Mouse (Mus musculus) adipocyte (in vitro differentiated cells): ENCODE measurements at regions not wholly inside any gene's neighbourhood (a gene's known extent, or its start where the extent isn't known, plus 50 kb on each side); places are given as distances from the start of the nearest gene placed in this dataset.

ENCODE experiments used
- DNase-seq: peaks from one replicate; pipeline ENCODE4 v3.0.0-alpha.2; 2016; ENCODE audit warnings: low spot score

DNA sequence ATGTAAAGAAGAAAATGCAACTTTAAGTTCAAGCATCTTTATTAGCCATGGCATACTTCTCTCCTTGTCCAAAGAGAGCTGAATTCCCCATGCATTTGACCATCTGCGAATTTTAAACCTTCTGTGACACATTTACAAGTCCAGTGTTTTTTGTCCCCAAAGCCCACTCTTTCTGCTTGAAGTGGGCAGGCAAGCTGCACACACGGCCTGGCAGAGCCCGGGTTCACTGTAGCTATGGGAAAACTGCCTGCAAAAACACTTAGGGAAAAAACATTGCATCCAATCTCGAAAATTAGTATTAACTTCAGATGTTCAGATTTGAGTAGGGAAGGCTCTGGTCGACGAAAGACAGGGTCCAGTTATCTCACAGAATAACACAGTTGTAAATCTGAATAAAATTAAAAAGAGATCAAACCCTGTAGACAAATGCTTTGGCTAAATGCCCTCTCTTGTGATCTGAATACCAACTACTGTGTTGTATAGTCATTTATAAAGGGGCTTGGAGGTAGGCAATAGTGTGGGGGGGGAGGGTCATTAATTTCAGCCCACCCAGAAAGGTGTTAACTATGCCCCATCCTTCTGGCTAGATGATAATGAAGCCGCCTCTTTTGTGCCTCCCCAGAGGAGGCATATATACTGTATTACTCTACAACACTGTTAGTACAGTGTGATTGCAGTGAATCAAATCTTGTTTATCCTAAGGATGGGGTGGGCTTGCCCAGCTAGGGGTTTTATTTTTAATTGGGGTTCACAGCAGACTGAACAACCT lies 793.7 kb downstream of the Nr2f2 start:
- no peak for DNase-seq

DNA sequence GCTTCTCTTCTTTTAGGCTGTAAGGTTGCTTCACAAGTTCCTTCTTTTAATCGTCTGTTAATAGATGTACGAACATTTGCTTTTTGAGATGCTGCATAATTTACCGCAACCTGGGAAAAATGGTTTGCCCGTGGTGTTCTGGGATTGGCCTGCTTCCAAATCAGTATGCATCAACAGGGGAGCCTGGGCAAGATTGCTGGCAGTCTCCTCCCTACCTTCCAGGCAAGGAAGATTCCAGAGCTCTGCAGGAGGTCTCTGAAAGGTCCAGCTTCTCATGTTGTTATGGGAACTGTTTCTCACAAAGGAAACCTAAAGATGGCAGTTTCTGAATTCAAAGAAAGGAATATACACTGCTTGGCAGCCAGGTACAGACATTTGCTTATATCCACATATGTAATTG lies 799.6 kb downstream of the Nr2f2 start:
- no peak for DNase-seq

DNA sequence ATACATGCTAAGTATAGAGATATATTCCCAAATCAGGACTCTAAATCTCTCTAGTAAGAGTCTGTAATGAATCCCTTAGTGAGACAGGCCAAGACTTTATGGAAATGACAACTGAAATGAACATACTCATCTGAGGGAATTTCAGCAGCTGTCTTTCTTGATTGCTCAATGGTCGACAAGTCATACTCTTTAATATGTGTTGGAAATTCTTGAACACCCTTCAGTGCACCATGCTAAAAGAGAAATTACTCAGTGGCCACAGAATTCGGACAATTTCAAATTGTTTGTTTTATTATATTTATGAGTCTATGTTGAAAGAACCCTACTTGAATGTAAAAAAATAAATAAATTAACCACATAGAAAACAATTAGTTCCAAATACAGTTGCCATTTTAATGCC lies 802.1 kb downstream of the Nr2f2 start:
- DNase-seq = no peak

DNA sequence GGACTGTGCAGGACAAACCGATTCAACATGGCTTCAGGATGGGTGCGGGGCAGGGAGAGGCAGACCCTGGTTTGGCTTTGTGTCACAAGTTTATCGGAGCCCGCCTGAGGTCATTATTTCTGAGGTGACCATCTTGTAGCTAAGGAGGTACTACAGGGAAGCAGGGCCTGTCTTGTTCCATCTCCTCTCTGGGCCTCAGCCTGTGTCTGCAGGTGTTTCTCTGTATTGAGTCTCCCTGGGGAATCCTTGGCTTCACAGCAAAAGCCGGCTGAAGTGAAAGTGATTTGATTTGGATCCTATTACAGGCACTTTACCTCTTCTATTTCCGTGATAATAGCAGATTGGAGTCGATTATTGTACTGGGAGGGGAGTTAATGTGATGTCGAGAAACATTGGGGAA lies 805.7 kb upstream of the Arrdc4 start:
- DNase-seq = no peak

DNA sequence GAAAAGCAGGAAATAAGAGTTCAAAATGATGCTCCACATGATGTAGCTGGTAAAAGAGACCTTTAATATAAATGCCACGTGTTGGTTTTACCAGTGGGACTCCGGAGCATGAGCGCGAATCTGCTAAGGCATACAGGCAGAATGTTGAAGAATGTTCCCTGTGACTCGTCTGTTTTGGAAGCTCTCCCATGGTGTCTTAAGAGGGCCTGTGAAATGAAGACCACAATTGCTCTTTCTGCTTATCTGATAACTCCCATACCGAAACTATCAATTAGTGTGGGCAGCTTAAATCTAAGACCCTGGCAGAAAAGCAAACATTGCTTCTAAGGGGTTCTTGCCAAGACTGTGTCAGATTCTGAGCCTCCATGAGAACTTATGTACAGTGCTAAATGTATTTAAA lies 804.9 kb upstream of the Arrdc4 start:
- no peak for DNase-seq

DNA sequence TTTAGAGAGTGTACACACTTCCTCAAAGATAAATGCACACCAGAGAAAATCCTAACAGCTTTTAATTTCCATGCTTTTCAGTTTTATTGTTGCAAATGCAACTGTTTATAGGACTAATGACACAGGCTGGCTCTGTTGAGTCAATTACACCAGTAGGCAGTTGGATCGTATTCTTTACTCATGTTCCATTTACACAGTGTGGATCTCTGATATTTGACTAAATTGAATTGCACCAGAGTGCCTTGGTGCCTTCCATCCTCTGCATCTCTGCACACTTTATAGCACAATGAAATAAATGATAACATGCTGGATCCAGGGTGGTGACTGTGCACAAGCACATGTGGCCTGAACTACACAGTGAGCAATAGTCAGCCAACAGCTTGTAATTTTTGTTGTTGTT lies 787.0 kb upstream of the Arrdc4 start:
- no peak for DNase-seq

DNA sequence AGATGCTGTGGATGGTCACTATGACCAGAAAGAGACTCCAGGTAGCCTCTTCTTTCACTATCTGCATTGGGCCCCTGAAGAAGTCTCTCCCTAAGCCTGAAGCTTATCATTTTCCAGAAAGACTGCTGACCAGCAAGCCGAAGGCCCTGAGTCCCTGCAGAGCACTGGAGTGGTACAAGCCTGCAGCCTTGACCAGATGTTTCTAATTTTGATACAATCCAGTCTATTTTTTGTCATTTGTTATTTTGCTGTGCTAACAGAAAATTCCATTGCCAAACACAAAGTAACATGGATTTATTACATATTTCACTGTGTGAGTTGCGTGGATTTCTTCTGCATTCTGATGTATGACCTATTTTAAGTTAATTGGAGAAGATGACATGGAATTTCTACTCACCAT lies 764.9 kb upstream of the Arrdc4 start:
- peak; percentile 16 for DNase-seq

DNA sequence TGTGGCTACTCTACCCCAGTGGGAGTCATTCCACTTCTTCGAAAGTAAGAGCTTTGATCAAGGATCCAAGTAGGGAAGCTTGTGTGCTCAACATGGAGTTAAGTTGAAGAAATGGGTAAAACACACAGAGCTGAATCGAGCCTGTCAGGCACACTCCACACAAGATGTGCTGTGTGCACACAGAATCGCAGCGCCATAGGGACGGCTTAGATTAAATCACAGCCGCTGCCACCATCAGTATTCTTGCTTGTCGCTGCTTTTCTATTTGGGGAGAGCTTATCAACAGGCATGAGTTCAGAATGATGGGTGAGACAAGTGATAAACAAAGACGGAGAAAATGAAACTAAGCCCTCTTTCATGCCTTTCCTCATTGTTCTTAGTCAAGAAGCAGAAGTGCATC lies 761.3 kb upstream of the Arrdc4 start:
- DNase-seq = no peak

DNA sequence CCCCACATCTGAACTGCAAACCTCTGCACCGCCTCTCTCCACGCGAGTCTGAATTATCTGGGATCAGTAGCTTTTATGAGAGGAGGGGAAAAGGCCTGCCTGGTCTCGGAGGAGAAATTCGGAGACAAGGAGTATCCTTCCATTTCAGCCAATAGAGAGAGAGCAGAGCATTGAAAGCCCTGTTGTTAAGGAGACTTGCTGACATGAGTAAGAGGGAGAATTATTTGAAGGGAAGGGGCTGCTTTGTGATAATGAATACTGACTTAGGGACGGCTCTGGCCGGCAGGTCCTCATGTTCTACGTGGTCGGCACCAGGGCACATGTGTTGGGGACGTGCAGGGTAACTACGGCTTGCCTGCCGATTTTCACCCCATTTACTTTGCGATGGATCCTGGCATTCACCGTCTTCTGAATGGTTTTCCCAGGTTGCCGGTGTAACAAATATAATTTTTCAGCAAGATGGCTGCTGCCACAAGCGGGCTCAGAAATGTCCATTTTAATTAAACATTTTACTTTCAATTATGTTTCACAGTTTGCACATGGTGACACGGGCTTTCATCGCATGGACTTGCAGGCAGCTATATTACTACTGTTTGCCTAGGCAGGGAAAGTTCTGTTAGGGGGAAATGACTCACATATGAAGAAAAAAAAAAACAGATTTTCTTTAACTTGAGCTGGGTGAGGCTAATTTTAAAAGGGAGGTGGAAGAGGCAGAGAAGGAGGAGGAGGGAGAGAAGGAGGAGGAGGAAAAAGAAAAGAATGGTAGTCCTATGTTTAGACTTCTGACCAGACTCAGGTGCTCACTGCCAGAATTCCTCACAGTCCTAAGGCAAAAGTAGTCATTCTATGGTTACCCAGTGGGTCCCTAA lies 744.3 kb upstream of the Arrdc4 start:
- no peak for DNase-seq

DNA sequence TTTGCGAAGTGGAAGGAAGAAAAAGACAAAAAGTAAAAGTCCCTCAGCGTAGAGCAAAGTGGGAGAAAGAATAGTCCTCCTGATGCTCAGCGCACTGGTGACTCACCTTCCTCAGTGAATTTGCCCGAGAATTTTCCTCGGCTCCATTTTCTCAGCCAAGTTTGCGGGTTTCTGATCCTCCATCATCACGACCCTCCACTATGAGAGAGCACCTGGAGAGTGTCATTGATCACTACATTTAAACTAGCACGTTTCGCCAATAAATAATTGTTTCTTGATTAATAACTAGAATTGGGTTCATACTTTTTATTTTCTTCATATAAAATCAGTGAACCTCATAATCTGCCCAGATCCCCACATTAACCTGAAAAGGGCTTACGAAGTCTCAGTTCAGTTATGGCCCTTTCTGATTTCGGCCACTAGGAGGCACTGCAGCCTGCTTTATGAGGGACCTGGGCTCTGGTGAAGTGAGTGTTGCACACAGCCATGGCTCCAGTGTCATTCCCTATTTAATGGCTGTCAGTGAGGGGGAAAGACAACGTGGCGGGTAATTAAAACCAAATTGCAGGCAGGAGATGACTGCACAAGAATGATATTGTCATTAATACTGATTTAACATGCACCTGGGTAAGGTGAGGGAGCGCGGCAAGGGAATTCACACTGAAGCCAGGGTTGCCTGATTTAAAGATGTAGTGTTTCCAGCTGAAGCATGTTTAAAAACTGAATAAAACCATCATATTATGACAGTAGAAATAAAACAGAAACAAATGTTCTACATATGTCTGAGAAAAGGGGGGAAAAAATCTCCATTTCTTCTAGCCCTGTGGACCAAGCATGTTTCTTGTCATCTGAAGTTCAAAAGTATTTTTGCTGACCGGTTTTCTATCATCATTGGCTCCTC lies 741.8 kb upstream of the Arrdc4 start:
- peak; percentile 86 for DNase-seq

DNA sequence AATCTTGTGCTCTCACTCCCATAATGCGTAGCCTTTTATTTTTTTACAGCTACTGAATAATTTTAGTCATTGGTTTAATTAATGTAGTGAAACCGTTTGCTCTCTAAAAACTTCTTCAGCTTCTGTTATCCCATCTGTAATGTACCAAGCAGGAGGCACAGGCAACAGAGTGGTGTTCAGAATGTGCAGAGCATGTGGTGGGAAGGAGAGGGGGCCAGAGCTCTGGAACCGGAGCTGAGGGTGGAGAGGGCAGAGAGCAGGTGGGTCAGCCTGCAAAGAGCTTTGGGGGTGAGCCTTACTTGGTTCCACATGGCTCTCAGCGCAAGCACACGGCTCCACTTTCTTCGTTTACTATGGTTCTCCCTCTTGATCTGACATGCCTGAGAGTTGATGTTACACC lies 739.6 kb upstream of the Arrdc4 start:
- no peak for DNase-seq

DNA sequence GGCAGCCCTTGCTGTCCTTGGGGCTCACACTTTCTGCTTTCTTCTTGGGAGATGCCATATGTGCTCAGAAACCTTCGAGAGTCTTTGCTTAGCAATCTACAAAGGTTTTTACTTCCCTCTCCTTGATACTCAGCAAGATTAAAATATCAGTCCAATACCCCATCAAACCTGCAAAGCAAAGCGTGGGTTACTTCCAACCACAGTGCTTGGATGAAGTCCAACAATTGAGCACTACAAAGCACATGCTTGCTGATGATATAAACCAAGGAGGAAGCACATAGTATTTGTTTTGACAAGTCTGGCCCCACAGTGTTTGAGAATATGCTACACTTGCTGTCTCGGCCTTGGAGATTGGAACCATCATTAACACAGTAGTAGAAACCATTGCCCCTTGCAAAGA lies 738.1 kb upstream of the Arrdc4 start:
- no peak for DNase-seq

DNA sequence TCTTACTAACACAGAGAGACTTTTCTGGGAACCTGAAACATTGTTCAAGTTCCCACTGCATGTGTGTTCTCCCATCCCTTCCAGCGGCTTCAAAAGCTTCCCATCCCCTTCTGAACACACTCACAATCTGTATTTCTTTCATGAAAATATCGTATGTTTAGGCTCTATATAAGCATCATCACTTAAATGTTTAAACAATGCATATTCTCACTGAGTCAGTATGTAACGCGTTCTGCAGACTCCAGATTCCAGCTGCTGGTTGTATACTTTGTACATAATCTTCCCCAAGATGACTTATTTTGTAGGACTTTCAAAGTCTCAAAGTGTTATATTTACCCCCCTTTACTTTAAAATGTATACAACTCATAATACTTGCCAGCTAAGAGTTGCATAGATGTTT lies 735.5 kb upstream of the Arrdc4 start:
- DNase-seq = no peak
